Mouse (Mus musculus) myocyte (in vitro differentiated cells): ENCODE results near the gene Tfeb. TPM values are rescaled to one million over a fixed set of nuclear protein-coding genes. Genes with fewer than 3 reads are reported as not detected.
A peak's percentile ranks its signal among the peaks of the same experiment; 100 is the strongest.

Source experiments
- H3K27me3 ChIP-seq: one replicate; pipeline ENCODE4 v1.6.1; 2011; ENCODE audit not compliant: control insufficient read depth, insufficient read depth, insufficient read length
- H3K36me3 ChIP-seq: one replicate; pipeline ENCODE4 v1.6.1; 2011; ENCODE audit not compliant: control insufficient read depth, insufficient read depth
- H3K4me2 ChIP-seq: one replicate; pipeline ENCODE4 v1.6.1; 2011; ENCODE audit warnings: low read depth, control low read depth
- H3K4me3 ChIP-seq: one replicate; pipeline ENCODE4 v1.5.1; 2011; ENCODE audit warnings: mild to moderate bottlenecking, control low read depth, moderate library complexity
- H3K79me2 ChIP-seq: one replicate; pipeline ENCODE4 v1.6.1; 2011; ENCODE audit not compliant: control insufficient read depth, insufficient read depth
- H3ac ChIP-seq: one replicate; pipeline ENCODE4 v1.6.1; 2011; ENCODE audit not compliant: control insufficient read depth, insufficient read length
- CEBPB ChIP-seq: IDR thresholded peaks from 2 replicates; pipeline ENCODE4 v1.6.1; 2011; ENCODE audit warnings: mild to moderate bottlenecking, moderate library complexity; ENCODE audit not compliant: poor library complexity, insufficient read depth, severe bottlenecking
- E2F4 ChIP-seq: IDR thresholded peaks from one replicate; pipeline ENCODE4 v1.6.1; 2011; ENCODE audit warnings: mild to moderate bottlenecking, control low read depth, moderate library complexity; ENCODE audit not compliant: insufficient read depth
- MAX ChIP-seq: IDR thresholded peaks from one replicate; pipeline ENCODE4 v1.6.1; 2011; ENCODE audit warnings: low read depth, mild to moderate bottlenecking, control low read depth
- MYOD1 ChIP-seq, 3 experiments: IDR thresholded peaks; one replicate each; pipeline ENCODE4 v1.6.1; 2011; ENCODE audit warnings: control low read depth in 2 of 3, low read depth in 2 of 3, mild to moderate bottlenecking in 2 of 3, moderate library complexity in 1 of 3; ENCODE audit not compliant: insufficient read length in 2 of 3, control insufficient read depth in 1 of 3
- MYOG ChIP-seq, 3 experiments: IDR thresholded peaks; one replicate each; pipeline ENCODE4 v1.6.1; 2011; ENCODE audit warnings: control low read depth in 2 of 3, low read depth in 2 of 3, mild to moderate bottlenecking in 2 of 3; ENCODE audit not compliant: insufficient read length in 2 of 3, control insufficient read depth in 1 of 3, insufficient read depth in 1 of 3
- POLR2A ChIP-seq: IDR thresholded peaks from one replicate; pipeline ENCODE4 v1.6.1; 2011; ENCODE audit warnings: low read depth, mild to moderate bottlenecking, control low read depth, moderate library complexity; ENCODE audit not compliant: insufficient read length
- POLR2AphosphoS2 ChIP-seq: IDR thresholded peaks from one replicate; pipeline ENCODE4 v1.6.1; 2011; ENCODE audit warnings: low read depth, control low read depth; ENCODE audit not compliant: insufficient read length
- REST ChIP-seq: IDR thresholded peaks from one replicate; pipeline ENCODE4 v1.6.1; 2011; ENCODE audit warnings: mild to moderate bottlenecking, control low read depth, moderate library complexity; ENCODE audit not compliant: insufficient read depth, insufficient read length
- SRF ChIP-seq: IDR thresholded peaks from one replicate; pipeline ENCODE4 v1.6.1; 2011; ENCODE audit warnings: low read depth; ENCODE audit not compliant: control insufficient read depth, insufficient read length
- TCF12 ChIP-seq: IDR thresholded peaks from one replicate; pipeline ENCODE4 v1.6.1; 2011; ENCODE audit warnings: mild to moderate bottlenecking, control low read depth; ENCODE audit not compliant: poor library complexity, insufficient read depth, severe bottlenecking
- TCF3 ChIP-seq: IDR thresholded peaks from one replicate; pipeline ENCODE4 v1.6.1; 2011; ENCODE audit warnings: low read depth, control low read depth; ENCODE audit not compliant: insufficient read length
- USF1 ChIP-seq: IDR thresholded peaks from one replicate; pipeline ENCODE4 v1.6.1; 2011; ENCODE audit warnings: low read depth, mild to moderate bottlenecking, control low read depth, moderate library complexity
- polyA plus RNA-seq: library from polyadenylated mRNA; unstranded; fragments of >200 nt; fragmentation: generic; extraction: Trizol; gene quantifications from one replicate; pipeline ENCODE4 v1.2.1, GENCODE M21; 2012; ENCODE audit warnings: missing spikeins

Tfeb gene
- polyA plus RNA-seq, 1 experiment = 16.5 TPM

GRCm38 (mm10) chr17:47767081-47767455 is 30.2 kb downstream of the Tfeb start:
- Histone ChIP-seq H3K36me3 (no peaks in the 10 kb centered on the region), H3K4me3 (no peak overlapping the region), H3K27me3 (no peaks in the 10 kb centered on the region), H3K4me2 (no peak overlapping the region), H3K79me2 (no peaks in the 10 kb centered on the region), H3ac (no peak overlapping the region)
- TF ChIP-seq POLR2A (no peak), SRF (no peak), E2F4 (no peak), USF1 (no peak), MYOG (IDR thresholded peaks at IDR 0.05; ENCODE audit: control insufficient read depth in 1 of 3, insufficient read depth in 1 of 3, insufficient read length in 2 of 3, low read depth in 2 of 3) (no peak)

DNA sequence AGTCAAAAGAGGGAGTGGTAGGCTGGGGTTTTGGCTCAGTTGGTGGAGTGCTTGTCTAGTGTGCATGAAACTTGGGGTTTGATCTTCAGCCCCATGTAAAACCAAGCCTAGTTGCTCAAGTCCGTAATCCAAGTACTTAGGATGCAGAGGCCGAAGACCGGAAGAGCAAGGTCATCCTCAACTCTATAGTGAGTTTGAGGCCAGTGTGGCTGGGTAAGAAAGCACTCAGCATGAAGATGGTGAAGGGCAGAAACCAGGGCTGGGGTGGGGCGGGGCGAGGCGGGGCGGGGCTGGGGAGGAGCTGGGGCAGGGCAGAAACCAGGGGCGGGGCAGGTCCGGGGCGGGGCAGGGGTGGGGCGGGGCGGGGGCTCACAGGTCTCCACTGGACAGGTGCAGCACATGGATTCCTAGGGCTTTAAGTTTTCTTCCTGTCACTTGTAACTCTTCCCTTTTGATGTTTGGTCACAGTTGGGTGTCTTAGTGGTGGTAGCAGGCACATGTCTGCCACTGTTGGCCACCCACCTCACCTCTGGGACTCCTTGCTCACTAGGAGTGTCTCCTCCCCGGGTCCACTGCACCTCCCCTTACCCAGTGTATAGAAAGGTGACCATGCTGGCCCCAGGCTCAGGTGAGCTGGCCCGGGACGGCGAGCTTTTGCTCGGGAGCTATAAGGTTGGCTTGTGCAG is 30.8 kb downstream of the Tfeb start:
- Histone ChIP-seq H3K4me2 (peak overlapping the region; percentile 18), H3K4me3 (no peak overlapping the region), H3ac (no peak overlapping the region), H3K36me3 (no peaks in the 10 kb centered on the region), H3K27me3 (no peaks in the 10 kb centered on the region), H3K79me2 (no peaks in the 10 kb centered on the region)
- TF ChIP-seq TCF12 (no peak), TCF3 (no peak), MYOG (IDR thresholded peaks at IDR 0.05; ENCODE audit: control insufficient read depth in 1 of 3, insufficient read depth in 1 of 3, insufficient read length in 2 of 3, low read depth in 2 of 3) (no peak), POLR2A (no peak), SRF (no peak), POLR2AphosphoS2 (no peak), MYOD1 (IDR thresholded peaks at IDR 0.05; ENCODE audit: control insufficient read depth in 1 of 3, insufficient read length in 2 of 3, low read depth in 2 of 3) (no peak), E2F4 (no peak), REST (no peak), USF1 (no peak), MAX (no peak), CEBPB (no peak)

- H3ac ChIP-seq = no peak overlapping the region
- no peaks in the 10 kb centered on the region for H3K79me2 ChIP-seq
- H3K27me3 ChIP-seq = no peaks in the 10 kb centered on the region
- TF ChIP-seq MAX (no peak), TCF3 (peak; percentile 59), REST (no peak), USF1 (no peak), POLR2A (no peak), MYOG (IDR thresholded peaks at IDR 0.05; ENCODE audit: control insufficient read depth in 1 of 3, insufficient read depth in 1 of 3, insufficient read length in 2 of 3, low read depth in 2 of 3) (peak; percentile 26 to 87 (median 33)), MYOD1 (IDR thresholded peaks at IDR 0.05; ENCODE audit: control insufficient read depth in 1 of 3, insufficient read length in 2 of 3, low read depth in 2 of 3) (peak; percentile 56 to 93 (median 70)), CEBPB (no peak), E2F4 (no peak), TCF12 (peak; percentile 30), SRF (no peak), POLR2AphosphoS2 (no peak)
- H3K4me3 ChIP-seq = no peak overlapping the region
- H3K4me2 ChIP-seq = peak overlapping the region; percentile 48
- no peaks in the 10 kb centered on the region for H3K36me3 ChIP-seq
Measured at GRCm38 (mm10) chr17:47768707-47769276, 32.0 kb downstream of the Tfeb start.

DNA sequence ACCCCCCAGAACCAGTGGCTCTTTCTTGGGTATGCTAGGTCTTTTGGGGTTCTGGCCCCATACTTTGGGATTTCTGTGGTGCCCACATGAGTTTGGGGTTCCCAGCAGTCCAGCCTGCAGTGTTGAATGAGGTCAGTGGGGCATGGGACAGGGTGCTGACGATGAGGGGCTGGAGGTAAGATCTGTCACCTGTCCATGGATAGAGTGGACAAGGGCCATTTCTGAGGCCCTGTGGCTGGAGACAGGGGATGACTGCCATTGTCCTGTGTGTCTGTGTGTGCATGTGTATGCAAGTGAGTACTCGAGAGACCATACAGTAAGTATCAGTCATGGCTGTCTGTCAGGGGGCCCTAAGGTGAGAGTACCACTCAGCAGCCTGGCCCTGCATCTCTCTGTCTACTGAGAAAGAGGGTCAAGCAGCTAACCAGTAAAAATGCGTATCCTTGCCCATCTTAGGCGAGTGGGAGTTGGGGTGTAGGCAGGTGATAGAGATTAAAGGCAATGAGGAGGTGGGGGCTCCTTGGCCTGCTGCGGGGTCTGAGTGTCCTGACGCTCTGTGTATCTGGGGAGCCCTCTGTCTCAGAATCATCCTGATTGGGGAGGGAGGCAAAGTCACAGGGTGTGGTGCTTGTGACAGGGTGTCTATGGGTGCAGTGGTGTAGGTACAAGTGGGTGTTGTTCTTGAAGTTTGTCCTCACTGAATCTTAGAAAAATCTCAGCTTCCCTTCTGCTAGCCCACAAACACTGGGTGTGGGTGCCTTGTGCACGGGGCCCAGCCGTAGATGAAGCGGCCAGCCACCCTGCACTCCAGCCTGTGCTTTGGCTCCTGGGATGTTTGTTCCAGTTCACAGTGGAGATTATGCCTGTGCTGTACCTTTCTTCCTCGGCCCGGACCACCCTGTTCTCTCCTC is 32.8 kb downstream of the Tfeb start:
- no peaks in the 10 kb centered on the region for H3K36me3 ChIP-seq
- no peak overlapping the region for H3K4me3 ChIP-seq
- no peak overlapping the region for H3ac ChIP-seq
- H3K79me2 ChIP-seq = no peaks in the 10 kb centered on the region
- peak overlapping the region; percentile 44 for H3K4me2 ChIP-seq
- no peaks in the 10 kb centered on the region for H3K27me3 ChIP-seq
- TF ChIP-seq REST = no peak
- no peak for TF ChIP-seq TCF12
- no peak for TF ChIP-seq MYOD1 (IDR thresholded peaks at IDR 0.05; ENCODE audit: control insufficient read depth in 1 of 3, insufficient read length in 2 of 3, low read depth in 2 of 3)
- no peak for TF ChIP-seq POLR2AphosphoS2
- no peak for TF ChIP-seq TCF3
- no peak for TF ChIP-seq MAX
- no peak for TF ChIP-seq POLR2A
- TF ChIP-seq MYOG (IDR thresholded peaks at IDR 0.05; ENCODE audit: control insufficient read depth in 1 of 3, insufficient read depth in 1 of 3, insufficient read length in 2 of 3, low read depth in 2 of 3) = no peak
- no peak for TF ChIP-seq SRF
- TF ChIP-seq CEBPB = no peak
- TF ChIP-seq USF1 = no peak
- no peak for TF ChIP-seq E2F4
